Mouse (Mus musculus): ENCODE measurements around the gene Aadat.

DNA sequence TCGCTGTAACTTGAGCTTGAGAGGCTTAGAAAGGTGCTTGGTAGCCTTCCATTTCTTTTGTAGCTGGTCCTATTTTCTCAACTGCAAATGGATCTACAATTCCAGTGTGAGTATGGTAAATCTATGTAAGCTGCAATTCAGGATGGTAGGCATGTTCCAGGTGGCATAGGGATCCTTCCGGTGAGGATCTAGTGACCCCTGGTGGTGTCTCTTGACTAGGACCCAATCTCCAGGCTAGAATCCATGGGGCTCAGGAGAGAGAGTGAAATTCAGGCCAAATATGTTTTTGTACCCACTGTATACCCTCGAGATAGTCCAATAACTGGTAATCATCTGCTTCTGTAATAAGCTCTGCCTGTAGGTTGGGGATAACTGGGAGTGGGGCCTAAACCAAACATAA, 89.0 kb downstream of the Aadat start:
- TF ChIP-seq CTCF (IDR thresholded peaks at IDR 0.05; ENCODE audit: extremely low read depth, insufficient read length, insufficient replicate concordance, low read depth, low read length), result no peak
- TF ChIP-seq POLR2A (IDR thresholded peaks at IDR 0.05; ENCODE audit: low read depth, low read length), result no peak
